Mouse (Mus musculus) left cerebral cortex, postnatal 14 days (tissue): ENCODE results near the gene Map1lc3b. TPM values are rescaled to one million over a fixed set of nuclear protein-coding genes. Genes with fewer than 3 reads are reported as not detected.

Experiments used
- DNase-seq, 2 experiments: peaks; one replicate each; pipeline ENCODE4 v3.0.0; 2021 to 2022; ENCODE audit warnings: low spot score in 2 of 2, mixed read lengths in 1 of 2
- intact Hi-C: fragments of 180-260 bp; cut with DNase I; formaldehyde crosslinking; loops from one replicate; pipeline ENCODE4 v1.15.1; 2025
- long read RNA-seq, 2 experiments: library from polyadenylated mRNA; stranded (forward); transcript quantifications; one replicate each; pipeline ENCODE4 v2.0.0; 2021
- total RNA-seq, 2 experiments: library from RNA; stranded (reverse); gene quantifications; 2 replicates each; pipeline ENCODE4 v1.2.3; 2021

Map1lc3b gene
- 100 to 1,000 TPM; 181 to 183 TPM for total RNA-seq
- long read RNA-seq, experiment 1, transcript Map1lc3b-201 (4 exons, 2,532 nt) = major isoform, 691 of 708 reads
- long read RNA-seq, experiment 1, partial matches to known transcripts = 5 of 708 reads
- long read RNA-seq, experiment 1, other reads (novel, unspliced or antisense) = 11 of 708 reads
- long read RNA-seq, experiment 2, full-length matches to known transcripts = 532 of 540 reads
- long read RNA-seq, experiment 2, partial matches to known transcripts = 6 of 540 reads
- long read RNA-seq, experiment 2, other reads (novel, unspliced or antisense) = 2 of 540 reads

GRCm38 (mm10) chr8:121590203-121591177 lies at the start of gene Map1lc3b:
Map1lc3b (plus strand) TSS chr8:121590361.
- intact Hi-C loops = no loop called here
- DNase-seq = peak; percentile 97

GRCm38 (mm10) chr8:121541862-121542261 lies 48.3 kb upstream of the Map1lc3b start:
- intact Hi-C loops = no loop called here
- no peak for DNase-seq

- no peak for DNase-seq
- intact Hi-C loops = no loop called here
These were observed 47.3 kb upstream of the Map1lc3b start for GRCm38 (mm10) chr8:121542901-121543300.

GRCm38 (mm10) chr8:121544276-121544785 lies 45.8 kb upstream of the Map1lc3b start, which contains the start of gene 1700018B08Rik:
1700018B08Rik (minus strand) TSS chr8:121544320.
- DNase-seq = no peak
- intact Hi-C loops = no loop called here

GRCm38 (mm10) chr8:121544936-121545335 lies 45.2 kb upstream of the Map1lc3b start:
- DNase-seq = no peak
- intact Hi-C loops = no loop called here

GRCm38 (mm10) chr8:121547132-121547531 lies 43.0 kb upstream of the Map1lc3b start:
- DNase-seq = peak; percentile 75 to 86
- intact Hi-C loops = loop anchor here (1.0 kb wide), 1 partner anchor 53 kb away; no protein-coding TSS in a partner anchor

GRCm38 (mm10) chr8:121550056-121550455 lies 40.1 kb upstream of the Map1lc3b start:
- no peak for DNase-seq
- intact Hi-C loops = no loop called here

GRCm38 (mm10) chr8:121551065-121551985 lies 38.8 kb upstream of the Map1lc3b start:
- no peak for DNase-seq
- intact Hi-C loops = no loop called here

GRCm38 (mm10) chr8:121552506-121552905 lies 37.7 kb upstream of the Map1lc3b start:
- no peak for DNase-seq
- intact Hi-C loops = no loop called here

GRCm38 (mm10) chr8:121553831-121554475 lies 36.2 kb upstream of the Map1lc3b start:
- intact Hi-C loops = no loop called here
- DNase-seq = no peak

- no peak for DNase-seq
- intact Hi-C loops = no loop called here
These were observed 32.4 kb upstream of the Map1lc3b start for GRCm38 (mm10) chr8:121557746-121558145.

GRCm38 (mm10) chr8:121558538-121558937 lies 31.6 kb upstream of the Map1lc3b start:
- intact Hi-C loops = no loop called here

GRCm38 (mm10) chr8:121559801-121560200 lies 30.4 kb upstream of the Map1lc3b start:
- intact Hi-C loops = no loop called here
- DNase-seq = no peak

More at GRCm38 (mm10) chr8:121558538-121558937, 31.6 kb upstream of the Map1lc3b start:
- no peak for DNase-seq

GRCm38 (mm10) chr8:121560432-121561100 lies 29.6 kb upstream of the Map1lc3b start:
- no peak for DNase-seq
- intact Hi-C loops = no loop called here

- intact Hi-C loops = no loop called here
- no peak for DNase-seq
These were observed 28.4 kb upstream of the Map1lc3b start for GRCm38 (mm10) chr8:121561636-121562345.

GRCm38 (mm10) chr8:121562941-121563351 lies 27.2 kb upstream of the Map1lc3b start:
- DNase-seq = no peak
- intact Hi-C loops = no loop called here

GRCm38 (mm10) chr8:121563701-121564100 lies 26.5 kb upstream of the Map1lc3b start:
- intact Hi-C loops = no loop called here
- DNase-seq = no peak
